Mouse (Mus musculus): ENCODE measurements around the gene Hspa4. TPM values are rescaled to one million over a fixed set of nuclear protein-coding genes. Genes with fewer than 3 reads are reported as not detected.

Gene Hspa4
- polyA plus RNA-seq, 1 experiment, result 86.9 TPM

GRCm38 (mm10) chr11:53233590-53233989 lies 66.7 kb downstream of the Hspa4 start:
- Histone ChIP-seq H3K4me1 (ENCODE audit: control insufficient read depth, insufficient read depth, low read length) (no peaks in the 10 kb centered on the region), H3K4me3 (replicated peaks; ENCODE audit: insufficient read depth, low read depth, low read length) (no peak overlapping the region), H3K27ac (ENCODE audit: insufficient read depth, low read length) (no peak overlapping the region), H3K27me3 (ENCODE audit: control insufficient read depth, insufficient read depth, low read length) (no peaks in the 10 kb centered on the region)
- no peak for DNase-seq
- WGBS, result 71% methylated on average over 9 of the region's 9 CpGs
- TF ChIP-seq CTCF (IDR thresholded peaks at IDR 0.05; ENCODE audit: borderline replicate concordance, insufficient read depth, low read depth, low read length), result no peak
- no peak for TF ChIP-seq POLR2A (IDR thresholded peaks at IDR 0.05; ENCODE audit: borderline replicate concordance, insufficient read depth, low read length)

GRCm38 (mm10) chr11:53231836-53232235 lies 68.4 kb downstream of the Hspa4 start:
- TF ChIP-seq POLR2A (IDR thresholded peaks at IDR 0.05; ENCODE audit: borderline replicate concordance, insufficient read depth, low read length) (no peak), CTCF (IDR thresholded peaks at IDR 0.05; ENCODE audit: borderline replicate concordance, insufficient read depth, low read depth, low read length) (no peak)
- Histone ChIP-seq H3K4me1 (ENCODE audit: control insufficient read depth, insufficient read depth, low read length) (no peaks in the 10 kb centered on the region), H3K4me3 (replicated peaks; ENCODE audit: insufficient read depth, low read depth, low read length) (no peak overlapping the region), H3K27me3 (ENCODE audit: control insufficient read depth, insufficient read depth, low read length) (no peaks in the 10 kb centered on the region), H3K27ac (ENCODE audit: insufficient read depth, low read length) (no peak overlapping the region)
- 81% methylated on average over 5 of the region's 5 CpGs for WGBS
- no peak for DNase-seq

DNA sequence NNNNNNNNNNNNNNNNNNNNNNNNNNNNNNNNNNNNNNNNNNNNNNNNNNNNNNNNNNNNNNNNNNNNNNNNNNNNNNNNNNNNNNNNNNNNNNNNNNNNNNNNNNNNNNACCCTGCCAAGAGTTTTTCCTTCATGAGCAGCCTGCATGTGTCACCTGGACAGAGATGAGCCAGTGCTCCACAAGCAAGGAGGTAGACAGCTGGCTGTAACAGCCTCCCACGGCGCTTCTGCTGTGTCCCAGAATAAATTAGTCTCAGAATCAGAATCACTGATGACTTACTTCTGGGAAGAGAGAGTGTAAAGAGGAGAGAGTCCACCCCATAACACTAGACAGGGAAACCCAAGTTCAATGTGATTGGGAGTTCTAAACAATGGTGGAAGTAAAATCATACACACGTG lies 71.2 kb downstream of the Hspa4 start:
- Histone ChIP-seq H3K27me3 (ENCODE audit: control insufficient read depth, insufficient read depth, low read length) (no peaks in the 10 kb centered on the region), H3K4me1 (ENCODE audit: control insufficient read depth, insufficient read depth, low read length) (no peaks in the 10 kb centered on the region), H3K27ac (ENCODE audit: insufficient read depth, low read length) (no peak overlapping the region), H3K4me3 (replicated peaks; ENCODE audit: insufficient read depth, low read depth, low read length) (no peak overlapping the region)
- 64% methylated on average over 3 of the region's 3 CpGs for WGBS
- TF ChIP-seq POLR2A (IDR thresholded peaks at IDR 0.05; ENCODE audit: borderline replicate concordance, insufficient read depth, low read length) (no peak), CTCF (IDR thresholded peaks at IDR 0.05; ENCODE audit: borderline replicate concordance, insufficient read depth, low read depth, low read length) (no peak)
- DNase-seq, result no peak

- H3K4me1 ChIP-seq (ENCODE audit: control insufficient read depth, insufficient read depth, low read length), result no peaks in the 10 kb centered on the region
- no peak for TF ChIP-seq CTCF (IDR thresholded peaks at IDR 0.05; ENCODE audit: borderline replicate concordance, insufficient read depth, low read depth, low read length)
- no peak for TF ChIP-seq POLR2A (IDR thresholded peaks at IDR 0.05; ENCODE audit: borderline replicate concordance, insufficient read depth, low read length)
- H3K4me3 ChIP-seq (replicated peaks; ENCODE audit: insufficient read depth, low read depth, low read length), result no peak overlapping the region
- 88% methylated on average over 9 of the region's 9 CpGs for WGBS
- no peak overlapping the region for H3K27ac ChIP-seq (ENCODE audit: insufficient read depth, low read length)
- no peak for DNase-seq
- H3K27me3 ChIP-seq (ENCODE audit: control insufficient read depth, insufficient read depth, low read length), result no peaks in the 10 kb centered on the region
These were observed 89.4 kb downstream of the Hspa4 start for GRCm38 (mm10) chr11:53210876-53211275.

Other genes with a start within 250 kb of the Hspa4 start
- 10.8 and 11.8 TPM in 2 replicates for gene Zcchc10, start 24.2 kb upstream of the Hspa4 start, polyA plus RNA-seq (2012; rRNA removed)
- 48.2 and 50.8 TPM in 2 replicates for gene Aff4, start 50.4 kb upstream of the Hspa4 start, polyA plus RNA-seq (2012; rRNA removed)
- not detected in 2 replicates for gene Leap2, start 122.7 kb upstream of the Hspa4 start, polyA plus RNA-seq (2012; rRNA removed)
- gene Uqcrq, start 130.4 kb upstream of the Hspa4 start, polyA plus RNA-seq (2012; rRNA removed), result 447 and 454 TPM in 2 replicates
- gene Gdf9, start 130.6 kb upstream of the Hspa4 start, polyA plus RNA-seq (2012; rRNA removed), result 2.2 and 2.5 TPM in 2 replicates
- gene Gm10447, start 156.7 kb upstream of the Hspa4 start, polyA plus RNA-seq (2012; rRNA removed), result 0.06 TPM in 1 of 2 replicates, not detected in the other
- 7.7 and 8.8 TPM in 2 replicates for gene Shroom1, start 156.7 kb upstream of the Hspa4 start, polyA plus RNA-seq (2012; rRNA removed)
- not detected in 2 replicates for gene Gm9837, start 170.0 kb upstream of the Hspa4 start, polyA plus RNA-seq (2012; rRNA removed)
- gene Gm9945, start 179.7 kb upstream of the Hspa4 start, polyA plus RNA-seq (2012; rRNA removed), result 0.65 and 1.6 TPM in 2 replicates
- 23.1 and 27.1 TPM in 2 replicates for gene Sowaha, start 179.8 kb upstream of the Hspa4 start, polyA plus RNA-seq (2012; rRNA removed)
- gene Sept8, start 218.8 kb upstream of the Hspa4 start, polyA plus RNA-seq (2012; rRNA removed), result 318 and 354 TPM in 2 replicates